Mouse (Mus musculus): ENCODE measurements at regions not wholly inside any gene's neighbourhood (a gene's known extent, or its start where the extent isn't known, plus 50 kb on each side); places are given as distances from the start of the nearest gene placed in this dataset.

DNA sequence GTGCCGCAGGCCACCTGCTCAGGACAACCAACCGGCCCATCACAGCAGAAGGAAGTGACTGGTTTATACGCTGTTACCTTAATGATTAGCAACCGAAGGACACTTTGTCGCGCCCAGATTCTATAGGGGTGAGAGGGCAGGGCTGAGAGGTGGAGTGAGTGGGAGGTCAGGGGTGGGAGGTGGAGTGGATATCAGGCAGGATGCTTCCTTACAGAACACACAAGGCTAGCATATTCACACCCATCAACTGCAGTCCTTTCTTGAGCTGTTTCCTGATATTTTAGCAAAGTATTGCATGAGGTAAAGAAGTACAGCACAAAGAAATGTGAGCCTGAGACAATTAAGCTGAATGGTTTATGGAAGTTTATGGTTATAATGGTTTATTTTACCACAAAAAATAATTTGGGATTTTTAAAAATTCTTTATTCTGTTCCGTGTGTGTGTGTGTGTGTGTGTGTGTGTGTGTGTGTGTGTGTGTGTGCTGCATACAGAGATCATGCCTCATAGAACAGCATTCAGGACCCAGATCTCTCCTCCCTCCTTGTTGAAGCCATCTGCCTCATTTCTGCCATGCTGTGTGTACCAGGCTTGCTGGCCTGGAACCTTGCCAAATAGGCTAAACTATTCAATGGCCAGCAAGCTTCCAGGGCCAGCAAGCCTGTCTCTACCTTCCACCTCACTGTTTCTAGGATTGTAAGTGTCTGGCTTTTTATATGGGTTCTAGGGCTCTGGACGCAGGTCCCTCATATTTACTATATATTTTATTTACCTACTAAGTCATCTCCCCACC lies 190.5 kb downstream of the Prkcq start:
- no peak for DNase-seq (ENCODE audit: extremely low spot score)

DNA sequence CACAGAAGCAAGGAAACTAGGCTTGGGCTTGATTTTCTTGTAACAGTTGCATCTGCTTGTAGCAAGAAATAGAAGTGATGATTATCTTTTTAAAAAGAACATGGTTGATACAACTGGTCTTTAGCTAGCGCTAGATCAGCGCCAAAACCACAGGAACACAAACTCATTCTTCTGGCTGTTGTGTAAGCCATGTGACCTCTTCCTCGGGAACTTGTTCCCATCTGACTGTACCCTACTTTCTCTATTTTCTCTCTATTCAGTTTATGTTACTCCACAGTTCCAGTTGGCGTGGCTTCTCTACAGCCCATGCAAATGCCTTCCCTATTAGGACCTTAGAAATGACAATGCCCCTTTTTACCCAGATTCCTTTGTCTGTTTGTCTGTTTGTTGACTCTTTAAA lies 187.4 kb downstream of the Prkcq start:
- no peak for DNase-seq (ENCODE audit: extremely low spot score)

- no peak for DNase-seq (ENCODE audit: extremely low spot score)
Observed at GRCm38 (mm10) chr2:11356714-11357113, 184.8 kb downstream of the Prkcq start.

GRCm38 (mm10) chr2:11355594-11355993 lies 183.7 kb downstream of the Prkcq start:
- DNase-seq (ENCODE audit: extremely low spot score) = no peak
